Mouse (Mus musculus): ENCODE data around the gene Mrps7. TPM values are rescaled to one million over a fixed set of nuclear protein-coding genes. Genes with fewer than 3 reads are reported as not detected.
A peak's percentile ranks its signal among the peaks of the same experiment; 100 is the strongest.

The Mrps7 gene
- polyA plus RNA-seq, 1 experiment from 2014 or later, result 83.9 TPM

DNA sequence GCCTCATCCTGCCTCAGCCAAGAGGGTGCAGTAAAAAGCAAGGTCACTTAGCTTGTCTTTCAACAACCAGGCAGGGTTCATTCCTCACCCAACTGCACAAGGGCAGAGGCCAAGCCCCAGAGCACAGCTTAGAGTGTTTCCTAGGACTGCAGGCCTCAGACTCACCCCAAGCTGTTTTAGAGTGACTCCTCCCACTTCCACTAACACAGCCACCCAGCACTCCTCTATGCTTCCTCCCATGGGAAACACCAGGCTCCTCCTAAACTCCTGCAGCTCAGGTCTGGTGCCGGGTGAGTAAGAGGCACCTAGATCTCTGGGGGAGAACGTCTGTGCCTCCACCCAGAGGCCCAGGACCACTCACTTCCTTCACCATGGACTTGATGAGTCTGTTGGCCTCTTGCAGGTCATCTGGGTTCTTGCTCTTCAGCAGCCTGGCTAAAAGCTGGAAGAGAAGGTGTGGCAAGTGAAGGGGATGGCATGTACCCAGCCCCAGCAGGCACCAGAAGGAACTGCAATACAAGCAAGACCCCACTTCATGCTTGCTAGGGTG is 13.1 kb upstream of the Mrps7 start:
- H3K4me3 ChIP-seq, result no peak overlapping the region
- peak; percentile 31; the same call in 1 of the 2 replicates for ATAC-seq (ENCODE audit: borderline replicate concordance, extremely low read depth, low FRiP score, low TSS enrichment)

DNA sequence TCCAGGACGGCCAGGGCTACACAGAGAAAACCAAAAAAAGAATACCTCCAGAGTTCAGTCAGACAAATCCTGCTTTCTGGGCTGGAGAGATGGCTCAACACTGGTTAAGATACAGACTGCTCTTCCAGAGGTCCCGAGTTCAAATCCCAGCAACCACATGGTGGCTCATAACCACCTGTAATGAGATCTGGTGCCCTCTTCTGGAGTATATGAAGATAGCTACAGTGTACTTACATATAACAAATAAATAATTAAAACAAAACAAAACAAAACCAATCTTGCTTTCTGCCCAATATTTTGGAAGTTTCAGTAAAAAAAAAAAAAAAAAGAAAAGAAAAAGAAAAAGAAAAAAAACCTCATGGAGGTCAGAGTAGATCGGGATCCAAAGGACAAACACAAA is 8.5 kb upstream of the Mrps7 start:
- no peaks in the 10 kb centered on the region for H3K27me3 ChIP-seq
- no peaks in the 10 kb centered on the region for H3K4me1 ChIP-seq
- H3K9me3 ChIP-seq, result no peaks in the 10 kb centered on the region
- peaks cover 65% of the 10 kb centered on the region for H3K36me3 ChIP-seq
- no peak for ATAC-seq (ENCODE audit: borderline replicate concordance, extremely low read depth, low FRiP score, low TSS enrichment)
- H3K4me3 ChIP-seq, result no peak overlapping the region
- no peak overlapping the region for H3K4me2 ChIP-seq
- H3K27ac ChIP-seq, result no peak overlapping the region
- 97% methylated on average over 3 of the region's 3 CpGs for WGBS
- no peak overlapping the region for H3K9ac ChIP-seq

More for the DNA sequence above, 13.1 kb upstream of the Mrps7 start:
- Histone ChIP-seq H3K27ac (no peak overlapping the region), H3K9ac (no peak overlapping the region), H3K27me3 (no peaks in the 10 kb centered on the region), H3K4me2 (no peak overlapping the region), H3K36me3 (peaks cover 90% of the 10 kb centered on the region), H3K4me1 (no peaks in the 10 kb centered on the region), H3K9me3 (no peaks in the 10 kb centered on the region)
- WGBS, result 85% methylated on average over 2 of the region's 2 CpGs

DNA sequence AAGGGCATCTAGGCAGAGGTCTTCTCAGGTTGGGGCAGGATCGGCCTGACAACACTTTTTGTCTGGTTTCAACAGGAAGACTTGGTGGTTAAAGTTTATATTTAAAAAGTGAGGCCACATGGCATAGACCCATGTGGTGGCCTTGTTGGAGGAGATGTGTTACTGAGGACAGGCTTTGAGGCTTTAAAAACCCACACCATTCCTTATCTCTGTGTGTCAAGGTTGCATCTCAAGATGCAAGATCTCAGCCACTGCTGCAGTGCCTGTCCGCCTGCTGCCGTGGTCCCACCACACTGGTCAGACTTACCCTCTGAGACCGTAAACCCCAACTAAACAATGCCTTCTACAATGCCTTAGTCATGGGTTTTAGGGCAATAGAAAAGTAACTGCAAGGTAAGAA is 5.4 kb upstream of the Mrps7 start:
- ATAC-seq (ENCODE audit: borderline replicate concordance, extremely low read depth, low FRiP score, low TSS enrichment), result no peak
- no peak overlapping the region for H3K4me2 ChIP-seq
- no peak overlapping the region for H3K4me3 ChIP-seq
- no peak overlapping the region for H3K9ac ChIP-seq
- no peak overlapping the region for H3K27ac ChIP-seq
- peaks cover 36% of the 10 kb centered on the region for H3K36me3 ChIP-seq
- 90% methylated on average over 4 of the region's 4 CpGs for WGBS
- H3K27me3 ChIP-seq, result no peaks in the 10 kb centered on the region
- no peaks in the 10 kb centered on the region for H3K9me3 ChIP-seq
- peaks cover 13% of the 10 kb centered on the region for H3K4me1 ChIP-seq

DNA sequence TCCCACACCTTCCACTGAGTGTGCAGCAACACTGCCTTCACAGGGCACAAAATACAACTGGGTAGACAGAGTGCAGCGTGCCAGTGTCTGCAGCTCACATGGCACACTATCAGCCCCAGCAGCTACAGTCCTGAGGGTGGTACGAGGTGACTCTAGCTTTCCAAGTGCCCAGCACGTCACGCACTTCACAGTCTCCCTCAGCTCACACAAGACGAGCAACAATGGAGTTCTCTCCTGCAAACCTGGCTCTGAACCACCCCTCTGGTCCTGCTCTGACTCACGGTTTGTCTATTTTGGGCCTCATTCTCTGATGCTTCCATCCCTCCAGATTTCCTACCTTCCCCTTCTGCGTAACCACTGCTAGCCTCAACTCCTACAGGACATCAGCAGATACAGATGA is 4.0 kb upstream of the Mrps7 start:
- no peak overlapping the region for H3K4me2 ChIP-seq
- 93% methylated on average over 7 of the region's 7 CpGs for WGBS
- H3K4me1 ChIP-seq, result peaks cover 15% of the 10 kb centered on the region
- H3K36me3 ChIP-seq, result peaks cover 22% of the 10 kb centered on the region
- H3K27me3 ChIP-seq, result no peaks in the 10 kb centered on the region
- H3K27ac ChIP-seq, result no peak overlapping the region
- ATAC-seq (ENCODE audit: borderline replicate concordance, extremely low read depth, low FRiP score, low TSS enrichment), result no peak
- H3K9me3 ChIP-seq, result no peaks in the 10 kb centered on the region
- H3K4me3 ChIP-seq, result no peak overlapping the region
- H3K9ac ChIP-seq, result no peak overlapping the region

DNA sequence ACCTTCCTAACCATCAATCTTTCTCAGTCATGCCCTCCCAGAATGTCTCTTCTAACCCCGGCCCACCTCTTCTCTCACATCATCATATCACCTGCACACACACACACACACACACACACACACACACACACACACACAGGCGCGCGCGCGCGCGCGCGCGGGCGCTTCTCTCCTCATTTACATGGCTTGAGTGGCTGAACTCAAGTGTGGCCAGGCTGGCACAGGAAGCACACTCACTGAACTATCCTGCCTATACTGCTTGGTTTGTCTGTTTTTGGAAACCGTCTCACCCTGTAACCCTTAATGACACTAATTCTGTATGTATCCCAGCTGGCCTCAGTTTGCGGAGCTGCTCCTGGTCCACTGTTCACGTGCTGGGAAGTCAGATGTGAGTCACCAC is 3.0 kb upstream of the Mrps7 start:
- no peak overlapping the region for H3K4me3 ChIP-seq

DNA sequence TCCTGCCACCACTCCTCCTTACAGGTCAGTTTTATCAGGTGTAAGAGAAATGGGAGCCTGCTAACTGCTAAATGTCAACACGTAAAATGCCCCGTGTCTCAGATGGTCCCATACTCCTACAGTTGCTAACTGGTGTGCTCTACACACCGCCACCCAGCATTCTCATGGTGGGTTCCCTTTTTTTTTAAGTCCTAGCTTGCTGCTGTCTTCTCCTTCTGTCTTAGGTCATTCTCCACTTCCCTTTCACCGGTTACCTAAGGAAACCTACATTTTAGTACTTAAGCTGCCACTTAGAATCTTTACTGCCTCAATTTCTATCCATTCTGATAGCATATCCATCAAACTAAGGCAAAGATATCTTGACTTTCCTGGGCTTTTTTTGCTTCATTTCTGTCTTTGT is 2.6 kb upstream of the Mrps7 start:
- Histone ChIP-seq H3K36me3 (peaks cover 18% of the 10 kb centered on the region), H3K9me3 (no peaks in the 10 kb centered on the region), H3K4me1 (peaks cover 23% of the 10 kb centered on the region), H3K4me2 (no peak overlapping the region), H3K27ac (no peak overlapping the region), H3K9ac (no peak overlapping the region), H3K27me3 (no peaks in the 10 kb centered on the region), H3K4me3 (no peak overlapping the region)
- 78% methylated on average over 4 of the region's 4 CpGs for WGBS
- no peak for ATAC-seq (ENCODE audit: borderline replicate concordance, extremely low read depth, low FRiP score, low TSS enrichment)

More for the DNA sequence above, 3.0 kb upstream of the Mrps7 start:
- no peak for ATAC-seq (ENCODE audit: borderline replicate concordance, extremely low read depth, low FRiP score, low TSS enrichment)
- H3K9ac ChIP-seq, result no peak overlapping the region
- H3K4me2 ChIP-seq, result no peak overlapping the region
- H3K36me3 ChIP-seq, result peaks cover 16% of the 10 kb centered on the region
- peaks cover 23% of the 10 kb centered on the region for H3K4me1 ChIP-seq
- no peaks in the 10 kb centered on the region for H3K27me3 ChIP-seq
- no peak overlapping the region for H3K27ac ChIP-seq
- WGBS, result 93% methylated on average over 15 of the region's 15 CpGs
- H3K9me3 ChIP-seq, result no peaks in the 10 kb centered on the region

- peaks cover 23% of the 10 kb centered on the region for H3K4me1 ChIP-seq
- H3K9me3 ChIP-seq, result no peaks in the 10 kb centered on the region
- H3K4me3 ChIP-seq, result peak overlapping the region; percentile 74
- H3K27me3 ChIP-seq, result no peaks in the 10 kb centered on the region
- 4% methylated on average over 15 of the region's 15 CpGs for WGBS
- H3K9ac ChIP-seq, result peak overlapping the region; percentile 91
- H3K27ac ChIP-seq, result peak overlapping the region; percentile 83
- H3K4me2 ChIP-seq, result peak overlapping the region; percentile 83
- no peak for ATAC-seq (ENCODE audit: borderline replicate concordance, extremely low read depth, low FRiP score, low TSS enrichment)
- peaks cover 28% of the 10 kb centered on the region for H3K36me3 ChIP-seq
These were observed 623 bp upstream of the Mrps7 start for GRCm38 (mm10) chr11:115603128-115603475.

GRCm38 (mm10) chr11:115604304-115604696 is 575 bp downstream of the Mrps7 start:
- Histone ChIP-seq H3K27me3 (no peaks in the 10 kb centered on the region), H3K9me3 (no peaks in the 10 kb centered on the region), H3K4me3 (peak overlapping the region; percentile 74), H3K4me2 (peak overlapping the region; percentile 83), H3K36me3 (peaks cover 38% of the 10 kb centered on the region), H3K4me1 (peaks cover 23% of the 10 kb centered on the region), H3K27ac (peak overlapping the region; percentile 83), H3K9ac (peak overlapping the region; percentile 91)
- WGBS, result under 1% methylated on average over 26 of the region's 26 CpGs
- peak; percentile 48; the same call in 1 of the 2 replicates for ATAC-seq (ENCODE audit: borderline replicate concordance, extremely low read depth, low FRiP score, low TSS enrichment)

DNA sequence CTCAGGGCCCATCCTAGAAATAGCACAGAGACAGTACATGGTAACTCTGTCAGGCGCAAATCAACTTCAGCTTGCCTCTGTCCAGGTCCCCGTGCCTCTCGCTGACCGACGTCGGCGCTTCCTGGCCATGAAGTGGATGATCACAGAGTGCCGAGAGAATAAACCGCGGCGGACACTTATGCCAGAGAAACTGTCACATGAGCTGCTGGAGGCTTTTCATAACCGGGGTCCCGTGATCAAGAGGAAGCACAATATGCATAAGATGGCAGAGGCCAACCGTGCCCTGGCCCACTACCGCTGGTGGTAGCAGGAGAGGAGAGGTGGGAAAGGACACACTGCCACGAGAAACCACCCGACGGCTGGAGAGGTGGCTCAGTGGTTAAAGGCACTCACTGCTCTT is 3.0 kb downstream of the Mrps7 start:
- Histone ChIP-seq H3K27me3 (no peaks in the 10 kb centered on the region), H3K9ac (no peak overlapping the region), H3K9me3 (no peaks in the 10 kb centered on the region), H3K36me3 (peaks cover 39% of the 10 kb centered on the region), H3K27ac (no peak overlapping the region), H3K4me3 (no peak overlapping the region), H3K4me2 (no peak overlapping the region), H3K4me1 (peaks cover 27% of the 10 kb centered on the region)
- WGBS, result 92% methylated on average over 18 of the region's 18 CpGs
- ATAC-seq (ENCODE audit: borderline replicate concordance, extremely low read depth, low FRiP score, low TSS enrichment), result no peak

GRCm38 (mm10) chr11:115608421-115609399 is 5.0 kb downstream of the Mrps7 start:
- no peak overlapping the region for H3K4me2 ChIP-seq
- H3K27me3 ChIP-seq, result no peaks in the 10 kb centered on the region
- 78% methylated on average over 23 of the region's 23 CpGs for WGBS
- no peaks in the 10 kb centered on the region for H3K9me3 ChIP-seq
- ATAC-seq (ENCODE audit: borderline replicate concordance, extremely low read depth, low FRiP score, low TSS enrichment), result no peak
- peaks cover 23% of the 10 kb centered on the region for H3K4me1 ChIP-seq
- no peak overlapping the region for H3K27ac ChIP-seq
- no peak overlapping the region for H3K9ac ChIP-seq
- peaks cover 39% of the 10 kb centered on the region for H3K36me3 ChIP-seq
- no peak overlapping the region for H3K4me3 ChIP-seq

DNA sequence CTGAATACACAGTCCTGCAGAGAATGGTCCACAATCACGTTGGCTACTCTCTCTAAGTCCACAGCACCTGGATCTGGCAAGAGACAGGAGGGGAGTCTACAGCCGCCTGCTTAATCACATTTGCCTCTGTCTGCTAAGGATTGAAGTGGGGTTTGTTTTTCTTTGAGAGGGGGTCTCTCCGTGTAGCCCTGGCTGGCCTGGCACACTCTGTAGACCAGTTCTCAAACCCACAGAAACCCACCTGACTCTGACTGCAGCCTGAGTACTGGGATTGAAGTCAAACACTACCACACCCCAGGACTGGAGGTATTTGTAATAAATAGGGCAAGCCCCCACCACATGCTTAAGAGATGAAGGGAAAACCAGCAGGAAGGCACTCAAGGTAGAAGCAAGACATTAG is 5.9 kb downstream of the Mrps7 start:
- ATAC-seq (ENCODE audit: borderline replicate concordance, extremely low read depth, low FRiP score, low TSS enrichment), result no peak
- H3K4me2 ChIP-seq, result no peak overlapping the region
- H3K4me1 ChIP-seq, result peaks cover 29% of the 10 kb centered on the region
- H3K27me3 ChIP-seq, result no peaks in the 10 kb centered on the region
- WGBS, result 59% methylated on average over 3 of the region's 3 CpGs
- H3K9me3 ChIP-seq, result no peaks in the 10 kb centered on the region
- peaks cover 39% of the 10 kb centered on the region for H3K36me3 ChIP-seq
- no peak overlapping the region for H3K4me3 ChIP-seq
- no peak overlapping the region for H3K9ac ChIP-seq
- no peak overlapping the region for H3K27ac ChIP-seq

DNA sequence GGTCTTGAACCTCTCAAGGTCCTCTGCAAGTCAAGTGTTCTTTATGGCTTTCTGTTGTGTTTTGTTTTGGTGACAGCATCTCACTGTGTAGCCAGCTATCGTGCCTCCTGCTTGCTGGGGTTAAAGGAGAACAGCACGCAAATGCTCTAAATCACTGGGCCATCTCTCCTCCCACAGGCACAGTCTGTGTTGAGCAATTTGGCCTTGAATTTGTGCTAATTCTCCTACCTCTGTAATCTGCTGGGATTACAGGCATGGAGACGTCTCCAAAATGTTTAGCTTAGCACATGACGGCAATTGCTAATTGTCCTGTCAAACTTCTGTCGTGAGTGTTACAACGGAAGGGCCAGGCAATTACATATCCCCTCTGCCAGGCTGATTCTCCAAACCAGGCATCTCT is 7.4 kb downstream of the Mrps7 start:
- peak overlapping the region; percentile 96; the same call in 1 of the 2 replicates for H3K4me2 ChIP-seq
- 0 out of 2 replicates have a peak overlapping the region, but pooled peaks have one; percentile 95 for H3K4me3 ChIP-seq
- WGBS, result 63% methylated on average over 6 of the region's 6 CpGs
- H3K4me1 ChIP-seq, result peaks cover 19% of the 10 kb centered on the region
- no peaks in the 10 kb centered on the region for H3K9me3 ChIP-seq
- H3K27me3 ChIP-seq, result no peaks in the 10 kb centered on the region
- no peak overlapping the region for H3K27ac ChIP-seq
- ATAC-seq (ENCODE audit: borderline replicate concordance, extremely low read depth, low FRiP score, low TSS enrichment), result no peak
- peaks cover 32% of the 10 kb centered on the region for H3K36me3 ChIP-seq
- H3K9ac ChIP-seq, result peak overlapping the region; percentile 83; the same call in 1 of the 2 replicates
